Mouse (Mus musculus): ENCODE data around the gene Gm12394.
"Not testable (repeated sequence)": the region's sequence is repeated elsewhere in the genome, so short reads cannot be mapped to it uniquely, and the experiment has no call there.

Gm12394 gene

GRCm38 (mm10) chr4:42853788-42854187 is 2.8 kb downstream of the Gm12394 start, which contains the start of gene Fam205a1:
Gene Fam205a1, minus strand, starts transcription at chr4:42853888.
- not testable (repeated sequence) for DNase-seq

- DNase-seq, result not testable (repeated sequence)
Measured at GRCm38 (mm10) chr4:42773893-42774292, 82.7 kb downstream of the Gm12394 start, which contains the start of gene Ccl21a. Gene Ccl21a, minus strand, starts transcription at chr4:42773993.

- DNase-seq, result not testable (repeated sequence)
Measured at GRCm38 (mm10) chr4:42756477-42756876, 100.1 kb downstream of the Gm12394 start, which contains the start of gene Ccl19. Gene Ccl19, minus strand, starts transcription at chr4:42756577.

- not testable (repeated sequence) for DNase-seq
Measured at GRCm38 (mm10) chr4:42735245-42735644, 121.3 kb downstream of the Gm12394 start, which contains the start of gene 4930578G10Rik. Gene 4930578G10Rik, plus strand, starts transcription at chr4:42735545.
